Mouse (Mus musculus) forebrain, embryonic 14.5 days (tissue): Measurements from ENCODE around the gene Herpud1. TPM values are rescaled to one million over a fixed set of nuclear protein-coding genes. Genes with fewer than 3 reads are reported as not detected.
A peak's percentile ranks its signal among the peaks of the same experiment; 100 is the strongest.

ENCODE experiments used
- ATAC-seq: fragments of 200-750 bp; cut with Nextera tagmentation; 2 replicates; pipeline ENCODE4 v1.8.0; 2017; ENCODE audit warnings: mild to moderate bottlenecking, moderate library complexity
- DNase-seq: peaks from one replicate; pipeline ENCODE4 v3.0.0-alpha.2; 2015; ENCODE audit warnings: low spot score
- H3K27ac ChIP-seq: fragments of 300-500 bp; sonication (generic); 2 replicates; pipeline ENCODE4 v1.5.1; 2014; ENCODE audit warnings: low read depth, mild to moderate bottlenecking, control low read depth, low read length, moderate library complexity
- H3K27me3 ChIP-seq: fragments of 300-500 bp; sonication (generic); replicated peaks from 2 replicates; pipeline ENCODE4 v1.6.1; 2014; ENCODE audit warnings: low read length, control low read depth, mixed read lengths; ENCODE audit not compliant: control insufficient read depth, insufficient read depth
- H3K36me3 ChIP-seq: fragments of 300-500 bp; sonication (generic); 2 replicates; pipeline ENCODE4 v1.6.1; 2014; ENCODE audit warnings: low read length, control low read depth; ENCODE audit not compliant: control insufficient read depth, insufficient read depth
- H3K4me1 ChIP-seq: fragments of 300-500 bp; sonication (generic); 2 replicates; pipeline ENCODE4 v1.6.1; 2014; ENCODE audit warnings: antibody characterized with exemption, low read length, control low read depth; ENCODE audit not compliant: control insufficient read depth, insufficient read depth
- H3K4me2 ChIP-seq: fragments of 300-500 bp; sonication (generic); 2 replicates; pipeline ENCODE4 v1.6.1; 2014; ENCODE audit warnings: mild to moderate bottlenecking, control low read depth, low read length
- H3K4me3 ChIP-seq: fragments of 300-500 bp; sonication (generic); 2 replicates; pipeline ENCODE4 v1.5.1; 2014; ENCODE audit warnings: low read depth, low read length, control low read depth
- H3K9ac ChIP-seq: fragments of 300-500 bp; sonication (generic); 2 replicates; pipeline ENCODE4 v1.6.1; 2014; ENCODE audit warnings: mild to moderate bottlenecking, low read length, control low read depth, moderate library complexity
- H3K9me3 ChIP-seq: fragments of 300-500 bp; sonication (generic); replicated peaks from 2 replicates; pipeline ENCODE4 v1.6.1; 2016; ENCODE audit warnings: low read length, control low read depth, mixed read lengths; ENCODE audit not compliant: control insufficient read depth
- WGBS: fragments of 180-500 bp; shearing (Covaris S2); extraction: QIAGEN DNeasy Blood & Tissue Kit; methylation state at CpG from one replicate; pipeline ENCODE4 v1.1.7; 2014; 5-methylcytosine and 5-hydroxymethylcytosine counted together
- polyA plus RNA-seq: library from polyadenylated mRNA; unstranded; fragments of >200 nt; fragmentation: Nextera tagmentation; extraction: Ambion mirVana; gene quantifications from 2 replicates; pipeline ENCODE4 v1.2.1, GENCODE M21; 2014

The Herpud1 gene
- polyA plus RNA-seq, 1 experiment from 2014 or later: 62.6 TPM

DNA sequence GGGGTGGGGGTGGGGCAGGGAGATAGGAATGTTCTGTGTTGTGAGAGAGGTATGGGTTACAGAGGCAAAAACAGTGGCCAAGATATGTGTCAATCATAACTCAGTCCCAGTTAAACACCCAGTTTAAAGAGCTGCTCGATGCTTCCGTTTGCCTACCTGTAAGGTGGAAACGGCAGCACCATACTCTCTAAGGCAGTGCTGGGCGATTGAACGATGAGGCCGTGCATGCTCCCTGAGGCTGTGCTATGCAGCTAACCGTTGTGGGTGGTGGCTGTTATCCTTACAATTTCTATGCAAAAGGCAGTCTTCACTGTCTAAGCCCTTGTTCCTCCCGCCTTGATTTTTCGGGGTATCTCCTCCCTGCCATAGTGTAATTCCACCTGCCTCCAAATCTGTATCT, 6.6 kb upstream of the Herpud1 start:
- 92% methylated on average over 9 of the region's 9 CpGs for WGBS
- no peak overlapping the region for H3K4me2 ChIP-seq
- no peaks in the 10 kb centered on the region for H3K9me3 ChIP-seq
- no peaks in the 10 kb centered on the region for H3K27me3 ChIP-seq
- ATAC-seq (no peak), DNase-seq (no peak)
- no peak overlapping the region for H3K9ac ChIP-seq
- no peak overlapping the region for H3K27ac ChIP-seq
- H3K4me1 ChIP-seq: no peaks in the 10 kb centered on the region
- no peaks in the 10 kb centered on the region for H3K36me3 ChIP-seq
- no peak overlapping the region for H3K4me3 ChIP-seq

DNA sequence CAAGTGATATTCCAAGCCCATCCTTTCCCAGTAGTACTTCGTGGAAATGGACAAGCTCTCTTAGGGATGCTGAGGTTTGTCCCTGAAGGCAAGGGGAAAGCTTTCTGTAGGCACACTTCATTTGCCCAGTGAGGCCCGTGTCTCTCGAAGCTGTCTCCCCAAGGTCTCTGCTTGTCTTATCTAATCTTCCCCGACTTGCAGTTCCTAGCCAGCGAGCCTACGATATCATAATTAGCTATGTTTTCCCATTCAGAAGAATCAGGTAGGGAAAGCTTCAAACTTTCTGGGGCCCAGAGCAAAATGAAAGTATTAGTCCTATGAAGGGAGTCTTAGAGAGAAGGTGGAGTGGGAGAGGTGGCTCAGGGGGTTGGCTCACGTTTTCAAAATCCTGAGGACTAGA, 2.1 kb upstream of the Herpud1 start:
- Histone ChIP-seq H3K27me3 (no peaks in the 10 kb centered on the region), H3K36me3 (no peaks in the 10 kb centered on the region), H3K4me1 (peaks cover 7% of the 10 kb centered on the region), H3K4me3 (no peak overlapping the region), H3K4me2 (no peak overlapping the region), H3K9me3 (no peaks in the 10 kb centered on the region), H3K9ac (no peak overlapping the region), H3K27ac (no peak overlapping the region)
- DNase-seq: no peak
- ATAC-seq: no peak
- WGBS: 90% methylated on average over 7 of the region's 7 CpGs

DNA sequence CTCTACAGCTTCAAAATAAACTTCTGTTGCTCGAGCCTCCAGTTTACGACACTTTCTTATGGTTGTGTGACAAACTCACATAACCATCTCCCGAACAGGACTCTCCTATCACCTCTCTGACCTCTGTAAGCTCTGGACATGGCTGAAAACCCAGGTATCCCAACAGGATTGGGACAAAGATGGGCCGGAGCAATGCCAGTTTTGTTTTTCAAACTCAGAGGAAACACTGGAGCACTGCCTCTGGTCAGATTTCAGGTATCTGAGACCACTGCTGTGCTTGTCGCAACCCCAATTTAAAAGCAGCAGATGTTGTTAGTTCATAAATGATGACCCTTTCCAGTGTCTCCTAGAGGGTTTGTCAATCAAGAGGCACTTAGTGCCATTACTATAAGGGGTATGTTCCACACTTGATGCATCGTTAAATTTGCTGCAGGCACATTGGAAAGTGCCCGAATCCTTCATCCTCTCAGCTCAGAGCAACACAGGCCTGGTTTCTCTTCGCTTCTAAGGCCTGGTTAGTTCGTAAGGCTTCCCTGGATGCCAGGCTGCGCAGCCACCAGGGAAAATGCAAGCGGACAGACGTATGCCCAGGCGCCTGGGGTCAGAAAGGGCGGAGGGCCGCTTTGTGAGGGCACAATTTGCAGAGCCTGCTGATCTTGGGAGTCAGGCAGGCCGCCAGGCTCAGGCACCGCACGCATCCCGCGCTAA, 578 bp upstream of the Herpud1 start:
- Histone ChIP-seq H3K9me3 (no peaks in the 10 kb centered on the region), H3K27ac (peak overlapping the region; percentile 89), H3K4me1 (peaks cover 7% of the 10 kb centered on the region), H3K9ac (peak overlapping the region; percentile 97), H3K36me3 (peaks cover 14% of the 10 kb centered on the region), H3K4me2 (peak overlapping the region; percentile 94), H3K27me3 (no peaks in the 10 kb centered on the region), H3K4me3 (peak overlapping the region; percentile 71)
- ATAC-seq (peak; percentile 40), DNase-seq (no peak)
- WGBS: 26% methylated on average over 20 of the region's 20 CpGs

DNA sequence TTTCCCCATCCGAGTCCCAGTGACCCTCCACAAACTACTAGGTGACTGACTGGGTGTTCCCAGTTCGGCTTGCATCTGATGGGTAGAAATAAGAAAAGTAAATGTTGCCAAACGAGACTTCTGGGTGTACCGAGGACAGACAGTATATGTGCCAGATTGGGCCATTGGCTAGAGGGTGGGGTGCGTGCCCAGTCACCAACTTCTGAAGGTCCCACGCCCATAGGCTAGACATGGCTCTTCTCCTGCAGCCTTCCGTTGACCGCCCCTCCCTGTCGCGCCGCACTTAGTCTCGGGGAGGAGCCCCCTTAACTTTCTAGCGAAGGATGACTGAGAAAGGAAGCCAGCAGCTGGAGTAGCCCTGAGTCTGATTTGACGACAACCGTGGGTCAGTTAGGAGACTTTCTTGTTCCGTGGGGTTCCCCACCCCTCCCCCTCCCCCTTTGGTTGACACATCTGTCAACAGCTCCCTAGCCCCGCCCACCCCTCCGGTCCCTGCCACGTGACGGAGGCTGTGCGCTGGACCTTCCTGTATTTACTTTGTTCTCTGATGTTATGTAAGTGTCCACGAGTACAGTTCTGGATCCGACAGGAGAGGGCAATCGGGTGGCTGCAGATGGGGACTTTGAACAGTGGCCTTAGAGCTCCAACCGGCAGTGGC, 918 bp downstream of the Herpud1 start:
- peak; percentile 87 for DNase-seq
- peak overlapping the region; percentile 75; the same call in 1 of the 2 replicates for H3K27ac ChIP-seq
- no peaks in the 10 kb centered on the region for H3K27me3 ChIP-seq
- H3K4me3 ChIP-seq: peak overlapping the region; percentile 71
- H3K4me1 ChIP-seq: peaks cover 7% of the 10 kb centered on the region
- under 1% methylated on average over 24 of the region's 25 CpGs for WGBS
- peak overlapping the region; percentile 97 for H3K9ac ChIP-seq
- H3K4me2 ChIP-seq: peak overlapping the region; percentile 94
- ATAC-seq: peak; percentile 22; the same call in 1 of the 2 replicates
- no peaks in the 10 kb centered on the region for H3K9me3 ChIP-seq
- H3K36me3 ChIP-seq: peaks cover 29% of the 10 kb centered on the region

DNA sequence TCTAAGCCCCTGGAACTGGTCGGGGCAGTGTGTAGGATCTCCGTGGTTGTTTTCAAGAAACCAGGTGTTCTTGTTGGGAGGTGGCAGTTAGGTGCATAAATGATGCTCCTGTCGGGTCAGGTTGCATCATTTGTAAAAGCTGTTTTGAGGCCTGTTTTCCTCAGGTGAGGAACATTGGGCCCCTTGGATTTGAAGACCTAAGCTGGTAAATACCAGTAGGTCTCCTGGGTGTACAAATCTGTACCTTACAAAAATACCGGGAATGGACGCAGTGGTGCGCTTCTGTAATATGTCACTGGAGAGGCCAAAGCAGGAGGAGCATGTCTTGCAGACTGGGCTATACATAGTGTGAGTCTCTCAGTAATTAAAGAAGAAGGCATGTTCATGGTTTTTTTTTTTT, 1.5 kb downstream of the Herpud1 start:
- Histone ChIP-seq H3K4me1 (peaks cover 7% of the 10 kb centered on the region), H3K27ac (no peak overlapping the region), H3K9me3 (no peaks in the 10 kb centered on the region), H3K27me3 (no peaks in the 10 kb centered on the region), H3K4me2 (peak overlapping the region; percentile 94), H3K9ac (peak overlapping the region; percentile 97), H3K36me3 (peaks cover 36% of the 10 kb centered on the region), H3K4me3 (peak overlapping the region; percentile 71)
- no peak for ATAC-seq
- peak; percentile 10 for DNase-seq
- WGBS: 37% methylated on average over 6 of the region's 6 CpGs

DNA sequence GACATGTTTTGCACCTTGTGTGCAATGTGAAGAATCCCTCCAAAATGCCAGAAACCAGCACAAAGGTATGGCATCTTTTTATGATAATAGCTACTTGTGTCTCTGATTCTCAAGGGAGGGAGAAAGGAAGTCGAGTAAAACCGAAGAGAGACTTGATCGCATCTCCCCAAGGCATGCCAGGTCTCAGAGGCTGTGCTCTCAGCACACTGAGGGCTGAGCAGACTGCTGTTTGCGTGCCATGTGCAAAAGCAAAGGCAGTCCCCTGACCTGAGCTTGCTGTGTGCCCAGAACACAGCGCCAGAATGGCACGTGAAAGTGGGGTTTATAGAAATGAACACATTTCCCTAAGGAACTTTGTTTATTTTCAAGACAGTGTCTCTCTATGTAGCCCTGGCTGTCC, 3.3 kb downstream of the Herpud1 start:
- Histone ChIP-seq H3K4me1 (peaks cover 7% of the 10 kb centered on the region), H3K9ac (no peak overlapping the region), H3K36me3 (peaks cover 51% of the 10 kb centered on the region), H3K27ac (no peak overlapping the region), H3K9me3 (no peaks in the 10 kb centered on the region), H3K27me3 (no peaks in the 10 kb centered on the region), H3K4me2 (no peak overlapping the region), H3K4me3 (no peak overlapping the region)
- ATAC-seq: no peak
- 92% methylated on average over 6 of the region's 6 CpGs for WGBS
- no peak for DNase-seq

DNA sequence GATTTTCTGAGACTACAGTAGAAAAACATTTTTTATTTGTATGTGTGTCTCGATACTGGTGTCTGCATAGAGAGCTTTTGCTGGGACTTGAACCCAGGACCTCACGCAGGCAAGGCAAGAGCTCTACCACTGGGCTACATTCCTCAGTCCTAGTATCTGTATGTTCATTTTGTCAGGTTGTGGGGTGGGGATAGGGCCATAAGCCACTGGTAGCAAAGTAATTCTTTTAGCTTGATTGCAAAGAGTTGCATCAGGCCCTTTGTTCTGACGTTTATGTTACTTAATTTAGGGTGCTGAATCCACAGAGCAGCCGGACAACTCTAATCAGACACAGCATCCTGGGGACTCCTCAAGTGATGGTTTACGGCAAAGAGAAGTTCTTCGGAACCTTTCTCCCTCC, 4.2 kb downstream of the Herpud1 start:
- Histone ChIP-seq H3K9me3 (no peaks in the 10 kb centered on the region), H3K4me2 (no peak overlapping the region), H3K4me1 (peaks cover 7% of the 10 kb centered on the region), H3K9ac (no peak overlapping the region), H3K36me3 (peaks cover 60% of the 10 kb centered on the region), H3K27me3 (no peaks in the 10 kb centered on the region), H3K4me3 (no peak overlapping the region), H3K27ac (no peak overlapping the region)
- no peak for DNase-seq
- 92% methylated on average over 6 of the region's 6 CpGs for WGBS
- ATAC-seq: no peak

DNA sequence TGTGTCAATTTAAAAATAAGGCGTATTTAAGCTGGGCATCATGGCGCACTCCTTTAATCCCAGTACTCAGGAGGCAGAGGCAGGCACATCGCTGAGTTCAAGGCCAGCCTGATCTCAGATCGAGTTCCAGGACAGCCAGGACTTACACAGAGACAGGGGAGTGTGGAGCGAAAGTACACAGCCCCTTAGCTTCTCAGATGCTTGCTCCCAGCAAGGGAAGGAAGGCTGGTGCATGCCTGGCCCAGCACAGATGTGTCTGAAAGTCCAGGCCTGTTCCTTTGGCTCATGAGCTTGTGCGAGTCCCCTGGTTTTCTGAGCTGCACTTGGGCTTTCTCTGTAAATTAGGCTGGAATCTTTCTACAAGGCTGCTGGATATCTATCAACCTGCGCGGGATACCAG, 4.7 kb downstream of the Herpud1 start:
- no peak overlapping the region for H3K4me2 ChIP-seq
- H3K27me3 ChIP-seq: no peaks in the 10 kb centered on the region
- H3K36me3 ChIP-seq: peaks cover 64% of the 10 kb centered on the region
- no peak overlapping the region for H3K4me3 ChIP-seq
- H3K9me3 ChIP-seq: no peaks in the 10 kb centered on the region
- no peak for ATAC-seq
- WGBS: 98% methylated on average over 8 of the region's 8 CpGs
- H3K4me1 ChIP-seq: peaks cover 4% of the 10 kb centered on the region
- H3K27ac ChIP-seq: no peak overlapping the region
- DNase-seq: no peak
- no peak overlapping the region for H3K9ac ChIP-seq

DNA sequence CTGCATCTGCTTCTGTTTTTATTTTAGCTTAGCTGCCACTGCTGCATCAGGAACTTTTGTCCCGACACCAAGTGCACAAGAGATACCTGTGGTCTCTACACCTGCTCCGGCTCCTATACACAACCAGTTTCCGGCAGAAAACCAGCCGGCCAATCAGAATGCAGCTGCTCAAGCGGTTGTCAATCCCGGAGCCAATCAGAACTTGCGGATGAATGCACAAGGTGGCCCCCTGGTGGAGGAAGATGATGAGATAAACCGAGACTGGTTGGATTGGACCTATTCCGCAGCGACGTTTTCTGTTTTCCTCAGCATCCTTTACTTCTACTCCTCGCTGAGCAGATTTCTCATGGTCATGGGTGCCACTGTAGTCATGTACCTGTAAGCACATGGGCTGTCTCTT, 5.9 kb downstream of the Herpud1 start:
- no peak overlapping the region for H3K9ac ChIP-seq
- 84% methylated on average over 12 of the region's 12 CpGs for WGBS
- peak; percentile 22 for DNase-seq
- no peaks in the 10 kb centered on the region for H3K9me3 ChIP-seq
- H3K4me2 ChIP-seq: no peak overlapping the region
- ATAC-seq: no peak
- H3K4me1 ChIP-seq: peaks cover 4% of the 10 kb centered on the region
- peaks cover 73% of the 10 kb centered on the region for H3K36me3 ChIP-seq
- H3K27me3 ChIP-seq: no peaks in the 10 kb centered on the region
- no peak overlapping the region for H3K4me3 ChIP-seq
- H3K27ac ChIP-seq: no peak overlapping the region
